Mouse (Mus musculus) liver, embryonic 14.5 days (tissue): Measurements from ENCODE around the gene Calr. TPM values are rescaled to one million over a fixed set of nuclear protein-coding genes. Genes with fewer than 3 reads are reported as not detected.

Source experiments
- ATAC-seq: fragments of 200-750 bp; cut with Nextera tagmentation; 2 replicates; pipeline ENCODE4 v1.8.0; 2017; ENCODE audit warnings: moderate number of reproducible peaks, mild to moderate bottlenecking, moderate library complexity; ENCODE audit not compliant: insufficient read depth
- DNase-seq, 3 experiments: peaks; one replicate each; pipeline ENCODE4 v3.0.0-alpha.2; 2012 to 2013; ENCODE audit warnings: low read depth in 3 of 3, low spot score in 3 of 3
- H3K27ac ChIP-seq: fragments of 300-500 bp; sonication (generic); 2 replicates; pipeline ENCODE4 v1.5.1; 2014; ENCODE audit warnings: moderate library complexity, mild to moderate bottlenecking, control low read depth, inconsistent platforms
- H3K27me3 ChIP-seq: fragments of 300-500 bp; sonication (generic); 2 replicates; pipeline ENCODE4 v1.6.1; 2014; ENCODE audit warnings: mild to moderate bottlenecking, low read length, moderate library complexity; ENCODE audit not compliant: control insufficient read depth, insufficient read depth
- H3K36me3 ChIP-seq: fragments of 300-500 bp; sonication (generic); replicated peaks from 2 replicates; pipeline ENCODE4 v1.6.1; 2014; ENCODE audit warnings: low read depth; ENCODE audit not compliant: control insufficient read depth, insufficient read depth
- H3K4me1 ChIP-seq, 2 experiments: fragments of 200-500 bp in 1 of 2; fragments of 300-500 bp in 1 of 2; sonication (generic) in 1 of 2; replicated peaks; 2 replicates each; pipeline ENCODE4 v1.6.1; 2012 to 2014; ENCODE audit warnings: antibody characterized with exemption in 1 of 2, inconsistent platforms in 1 of 2, low read length in 1 of 2; ENCODE audit not compliant: control insufficient read depth in 2 of 2, insufficient read depth in 2 of 2
- H3K4me2 ChIP-seq: fragments of 300-500 bp; sonication (generic); 2 replicates; pipeline ENCODE4 v1.6.1; 2014; ENCODE audit warnings: low read depth, mild to moderate bottlenecking, control low read depth, moderate library complexity
- H3K4me3 ChIP-seq, 2 experiments: fragments of 200-500 bp in 1 of 2; fragments of 300-500 bp in 1 of 2; sonication (generic) in 1 of 2; 2 replicates each; pipeline ENCODE4 v1.5.1; 2012 to 2014; ENCODE audit warnings: low read depth in 2 of 2, low read length in 2 of 2, mild to moderate bottlenecking in 2 of 2, control low read depth in 1 of 2, inconsistent platforms in 1 of 2, moderate library complexity in 1 of 2; ENCODE audit not compliant: insufficient read depth in 1 of 2
- H3K9ac ChIP-seq: fragments of 300-500 bp; sonication (generic); replicated peaks from 2 replicates; pipeline ENCODE4 v1.6.1; 2014; ENCODE audit warnings: mild to moderate bottlenecking, control low read depth, moderate library complexity
- H3K9me3 ChIP-seq: fragments of 300-500 bp; sonication (generic); 2 replicates; pipeline ENCODE4 v1.6.1; 2016; ENCODE audit warnings: low read length, mixed read lengths; ENCODE audit not compliant: control insufficient read depth
- CTCF ChIP-seq: IDR thresholded peaks from 2 replicates; pipeline ENCODE4 v1.5.1; 2016; ENCODE audit warnings: antibody characterized with exemption, low read depth, control low read depth
- EP300 ChIP-seq: IDR thresholded peaks from 2 replicates; pipeline ENCODE4 v1.6.1; 2016; ENCODE audit warnings: antibody characterized with exemption, low read depth
- WGBS: fragments of 180-500 bp; shearing (Covaris S2); extraction: QIAGEN DNeasy Blood & Tissue Kit; methylation state at CpG from one replicate; pipeline ENCODE4 v1.1.7; 2014; ENCODE audit not compliant: insufficient replicate concordance; 5-methylcytosine and 5-hydroxymethylcytosine counted together
- polyA plus RNA-seq, 2 experiments: library from polyadenylated mRNA; depleted of rRNA in 1 of 2; stranded (reverse) in 1 of 2; unstranded in 1 of 2; fragments of >200 nt; fragmentation: Nextera tagmentation in 1 of 2; extraction: Ambion mirVana in 1 of 2; gene quantifications; 2 replicates each; pipeline versions ENCODE4 v1.2.1 to v1.2.3; 2012 to 2014

Gene Calr
- polyA plus RNA-seq, 2 experiments = 262 to 348 TPM

DNA sequence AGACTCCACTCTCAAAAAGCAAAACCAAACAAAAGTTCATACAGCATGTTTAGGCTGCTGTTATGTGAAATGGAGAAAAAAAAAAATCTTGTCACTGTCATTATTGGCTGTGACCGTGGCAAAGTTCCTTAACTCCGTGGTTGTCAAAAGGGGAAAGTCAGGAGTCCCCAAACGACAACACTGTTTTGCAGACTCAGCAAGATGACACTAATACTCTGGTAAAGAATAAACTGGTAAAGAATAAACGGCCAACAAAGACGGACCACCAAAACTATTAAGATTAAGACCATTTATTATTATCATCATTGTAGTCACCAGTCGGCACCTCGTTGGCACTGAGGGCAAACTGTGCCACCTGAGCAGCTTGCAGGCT, 6.9 kb downstream of the Calr start:
- H3K27me3 ChIP-seq = no peaks in the 10 kb centered on the region
- no peaks in the 10 kb centered on the region for H3K9me3 ChIP-seq
- H3K4me1 ChIP-seq = peaks cover 42 to 51% of the 10 kb centered on the region in 2 experiments
- peak overlapping the region; percentile 97 for H3K27ac ChIP-seq
- peak overlapping the region; percentile 74 to 91 for H3K4me3 ChIP-seq
- DNase-seq (no peak), ATAC-seq (no peak)
- peak overlapping the region; percentile 73 for H3K4me2 ChIP-seq
- peak overlapping the region; percentile 89 for H3K9ac ChIP-seq
- TF ChIP-seq EP300 (no peak), CTCF (no peak)
- under 1% methylated on average over 7 of the region's 7 CpGs for WGBS
- H3K36me3 ChIP-seq = peaks cover 75% of the 10 kb centered on the region

GRCm38 (mm10) chr8:84839411-84839810, 7.3 kb downstream of the Calr start:
- Histone ChIP-seq H3K36me3 (peaks cover 75% of the 10 kb centered on the region), H3K9ac (peak overlapping the region; percentile 89), H3K27me3 (no peaks in the 10 kb centered on the region), H3K9me3 (no peaks in the 10 kb centered on the region), H3K4me3 (peak overlapping the region; percentile 74 to 91), H3K27ac (peak overlapping the region; percentile 97), H3K4me2 (peak overlapping the region; percentile 73), H3K4me1 (peaks cover 39 to 51% of the 10 kb centered on the region in 2 experiments)
- DNase-seq (no peak), ATAC-seq (no peak)
- WGBS = 67% methylated on average over 2 of the region's 2 CpGs
- TF ChIP-seq CTCF = no peak
- TF ChIP-seq EP300 = no peak

- Histone ChIP-seq H3K27me3 (no peaks in the 10 kb centered on the region), H3K4me2 (peak overlapping the region; percentile 73), H3K9me3 (no peaks in the 10 kb centered on the region), H3K27ac (peak overlapping the region; percentile 97), H3K4me3 (peak overlapping the region; percentile 74 to 82), H3K9ac (peak overlapping the region; percentile 96), H3K36me3 (peaks cover 74% of the 10 kb centered on the region), H3K4me1 (peaks cover 37 to 58% of the 10 kb centered on the region in 2 experiments)
- TF ChIP-seq CTCF (no peak), EP300 (peak; percentile 98)
- 12% methylated on average over 5 of the region's 5 CpGs for WGBS
- peak; percentile 94 to 95 (median 95) for DNase-seq
- peak; percentile 83 for ATAC-seq
These were observed 8.2 kb downstream of the Calr start for GRCm38 (mm10) chr8:84838513-84838912.

DNA sequence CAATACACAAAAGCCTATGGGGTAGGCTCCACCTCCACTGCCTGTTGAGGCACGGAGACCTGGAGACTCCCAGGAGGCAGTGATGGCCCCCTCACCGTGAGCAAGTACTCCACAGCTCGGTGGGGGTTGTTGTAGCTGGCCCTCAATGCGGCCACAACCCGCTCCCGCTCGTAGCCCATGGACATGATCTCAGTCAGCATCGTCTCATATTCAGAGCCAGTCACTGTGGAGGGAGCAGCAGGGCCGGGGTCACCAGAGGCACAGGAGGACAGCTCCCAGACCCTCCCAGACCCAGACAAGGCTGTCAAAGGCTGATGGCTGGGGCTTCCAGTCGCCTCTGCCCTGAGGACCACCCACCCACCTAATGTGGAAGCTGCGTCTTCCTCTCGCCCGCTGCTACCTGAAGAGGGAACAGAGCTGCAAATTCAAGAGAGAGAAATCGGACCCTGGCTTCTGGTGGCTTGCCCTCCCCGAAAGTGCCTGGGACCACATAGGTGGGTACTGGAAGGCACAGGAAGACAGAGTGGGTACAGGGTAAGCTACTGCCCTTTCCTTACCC, 8.7 kb downstream of the Calr start:
- WGBS = 71% methylated on average over 15 of the region's 15 CpGs
- ATAC-seq = no peak
- Histone ChIP-seq H3K4me2 (peak overlapping the region; percentile 73), H3K9ac (peak overlapping the region; percentile 96), H3K36me3 (peaks cover 69% of the 10 kb centered on the region), H3K4me1 (peaks cover 38 to 62% of the 10 kb centered on the region in 2 experiments), H3K9me3 (no peaks in the 10 kb centered on the region), H3K27me3 (no peaks in the 10 kb centered on the region), H3K27ac (peak overlapping the region; percentile 97), H3K4me3 (peak overlapping the region; percentile 74 to 82)
- TF ChIP-seq EP300 = no peak
- no peak for TF ChIP-seq CTCF
- DNase-seq = no peak

- Histone ChIP-seq H3K4me3 (peak overlapping the region; percentile 74 to 82), H3K4me2 (peak overlapping the region; percentile 73), H3K9me3 (no peaks in the 10 kb centered on the region), H3K27ac (peak overlapping the region; percentile 97), H3K4me1 (peaks cover 39 to 64% of the 10 kb centered on the region in 2 experiments), H3K9ac (peak overlapping the region; percentile 96), H3K27me3 (no peaks in the 10 kb centered on the region), H3K36me3 (peaks cover 62% of the 10 kb centered on the region)
- WGBS = 78% methylated on average over 8 of the region's 8 CpGs
- DNase-seq = no peak
- ATAC-seq = no peak
- TF ChIP-seq CTCF = peak; percentile 52
- no peak for TF ChIP-seq EP300
These were observed 9.4 kb downstream of the Calr start for GRCm38 (mm10) chr8:84837149-84837911.
